9 mouse cellular contexts compared by ENCODE assay signal in genomic region chr2:74711721-74712621, GRCm38 (mm10). TPM values are rescaled to one million over a fixed set of nuclear protein-coding genes. Genes with fewer than 3 reads are reported as not detected.
DNase-seq lines count a peak whose midpoint lies in the region; ATAC-seq and TF ChIP-seq lines count a peak whose summit lies in the region.
"Had no signal": no experiment of that assay in that cellular context is flagged by ENCODE, and none has a peak within 500 bp of the region (broad histone marks: within the 10 kb centered on the region; RNA-seq: fewer than 3 reads in every experiment).

Hoxd3 (plus strand) TSS chr2:74711927.
Hoxd4 (plus strand) TSS chr2:74711929.

- peak within 1 kb of the TSS; percentile 92 for H3K9ac ChIP-seq in kidney, postnatal 0 days (ENCODE audit: low read depth, low read length)
- peak within 1 kb of the TSS; percentile 100 for H3K9ac ChIP-seq in neural tube, embryonic 11.5 days (ENCODE audit: low read length)

- H3K4me2 ChIP-seq in kidney, postnatal 0 days (ENCODE audit: low read length), result peak within 1 kb of the TSS; percentile 81
- peak within 1 kb of the TSS; percentile 75 for H3K4me2 ChIP-seq in neural tube, embryonic 11.5 days (ENCODE audit: low read depth)

- no peaks in the 10 kb centered on the region for H3K36me3 ChIP-seq in E14TG2a.4 (ENCODE audit: insufficient read depth, low read length)
- H3K36me3 ChIP-seq in kidney, postnatal 0 days (ENCODE audit: insufficient read depth, low read length), result no peaks in the 10 kb centered on the region
- H3K36me3 ChIP-seq in neural tube, embryonic 11.5 days (ENCODE audit: control insufficient read depth, insufficient read depth, low read length), result no peaks in the 10 kb centered on the region

- peaks cover 95% of the 10 kb centered on the region for H3K27me3 ChIP-seq in E14TG2a.4 (ENCODE audit: insufficient read depth, low read length)
- no peaks in the 10 kb centered on the region for H3K27me3 ChIP-seq in kidney, postnatal 0 days (ENCODE audit: insufficient read depth, low read length)
- H3K27me3 ChIP-seq in neural tube, embryonic 11.5 days (ENCODE audit: control insufficient read depth, insufficient read depth, low read length), result peaks cover 7% of the 10 kb centered on the region; the same call in 1 of the 2 replicates

- ATAC-seq in kidney, postnatal 0 days (replicated peaks; ENCODE audit: low FRiP score, low read depth), result peak; percentile 25
- ATAC-seq in neural tube, embryonic 11.5 days (ENCODE audit: insufficient read depth, low FRiP score, low TSS enrichment), result peak; percentile 68
- ATAC-seq in erythroid progenitor cell, adult 5-6 weeks (replicated peaks; ENCODE audit: low FRiP score, poor library complexity, severe bottlenecking), result no peak

- H3K9me3 ChIP-seq in E14TG2a.4 (ENCODE audit: low read length), result no peaks in the 10 kb centered on the region
- H3K9me3 ChIP-seq in kidney, postnatal 0 days (replicated peaks; ENCODE audit: low read length), result no peaks in the 10 kb centered on the region
- H3K9me3 ChIP-seq in neural tube, embryonic 11.5 days (ENCODE audit: control insufficient read depth, low read length), result no peaks in the 10 kb centered on the region

- DNase-seq in adrenal gland, adult 2 months, result peak; percentile 88
- DNase-seq in gastrocnemius, postnatal 25 days, result peak; percentile 70
- DNase-seq in kidney, postnatal 0 days (ENCODE audit: low spot score), result peak; percentile 95
- DNase-seq in neural tube, embryonic 11.5 days (ENCODE audit: low spot score), result peak; percentile 77
- DNase-seq in frontal cortex, postnatal 36 days (ENCODE audit: low spot score in 2 of 2), result no peak
- no peak for DNase-seq in lung, postnatal 25 days (ENCODE audit: low spot score)

- peak within 1 kb of the TSS; percentile 72 for H3K4me3 ChIP-seq in E14TG2a.4 (replicated peaks; ENCODE audit: low read length)
- H3K4me3 ChIP-seq in kidney, postnatal 0 days (replicated peaks; ENCODE audit: low read depth, low read length), result peak within 1 kb of the TSS; percentile 73
- peak within 1 kb of the TSS; percentile 98 for H3K4me3 ChIP-seq in neural tube, embryonic 11.5 days (ENCODE audit: low read depth, low read length)
- H3K4me3 ChIP-seq: myocyte had no signal

- TF ChIP-seq CTCF in E14TG2a.4 (conservative IDR thresholded peaks at IDR 0.05; ENCODE audit: low read length), result no peak
- TF ChIP-seq CTCF in kidney, postnatal 0 days (IDR thresholded peaks at IDR 0.05; ENCODE audit: low read depth), result no peak

- H3K4me1 ChIP-seq in E14TG2a.4 (replicated peaks; ENCODE audit: low read depth, low read length), result peaks cover 34% of the 10 kb centered on the region
- peaks cover 31% of the 10 kb centered on the region for H3K4me1 ChIP-seq in kidney, postnatal 0 days (replicated peaks; ENCODE audit: insufficient read depth, low read length)
- H3K4me1 ChIP-seq in neural tube, embryonic 11.5 days (ENCODE audit: control insufficient read depth, insufficient read depth, low read length), result peaks cover 28% of the 10 kb centered on the region

- peak within 1 kb of the TSS; percentile 96 for H3K27ac ChIP-seq in kidney, postnatal 0 days
- H3K27ac ChIP-seq in neural tube, embryonic 11.5 days (ENCODE audit: low read depth, low read length), result peak within 1 kb of the TSS; percentile 100

- under 1% methylated on average over 65 of the region's 65 CpGs for WGBS in kidney, postnatal 0 days
- WGBS in neural tube, embryonic 11.5 days, result under 1% methylated on average over 65 of the region's 65 CpGs

RNA-seq across cellular contexts. Expression of gene Hoxd3, which starts in this region (rescaled TPM):
- total RNA-seq in adrenal gland, adult 2 months (2021), result 1 to 10 TPM in 1 of 2 experiments, under 1 TPM in 1; 0.62 to 1.0 TPM
- polyA plus RNA-seq in adrenal gland, adult 2 months (2012; rRNA removed), result 10.6 and 11.1 TPM in 2 replicates
- total RNA-seq in gastrocnemius, postnatal 25 days (2021), result not detected
- polyA plus RNA-seq in kidney, postnatal 0 days (2015; fragmentation: Nextera tagmentation; extraction: Ambion mirVana), result 7.9 and 8.0 TPM in 2 replicates
- polyA plus RNA-seq in neural tube, embryonic 11.5 days (2014; fragmentation: Nextera tagmentation; extraction: Ambion mirVana), result 52.7 and 55.0 TPM in 2 replicates
- total RNA-seq in erythroid progenitor cell, adult 5-6 weeks (2015; ENCODE audit: low replicate concordance), result not detected in 2 replicates
- total RNA-seq in erythroid progenitor cell, adult 5-6 weeks (2017; ENCODE audit: low replicate concordance), result not detected in 2 replicates
- polyA plus RNA-seq: myocyte had no signal

RNA-seq across cellular contexts. Expression of gene Hoxd4, which starts in this region (rescaled TPM):
- total RNA-seq in adrenal gland, adult 2 months (2021), result 10 to 100 TPM; 16.7 to 19.3 TPM
- polyA plus RNA-seq in adrenal gland, adult 2 months (2012; rRNA removed), result 72.3 and 92.5 TPM in 2 replicates
- 1 to 10 TPM; 1.4 to 2.2 TPM for total RNA-seq in gastrocnemius, postnatal 25 days (2021)
- polyA plus RNA-seq in kidney, postnatal 0 days (2015; fragmentation: Nextera tagmentation; extraction: Ambion mirVana), result 3.3 and 4.4 TPM in 2 replicates
- 9.2 and 11.2 TPM in 2 replicates for polyA plus RNA-seq in neural tube, embryonic 11.5 days (2014; fragmentation: Nextera tagmentation; extraction: Ambion mirVana)
- total RNA-seq in erythroid progenitor cell, adult 5-6 weeks (2015; ENCODE audit: low replicate concordance), result not detected in 2 replicates
- total RNA-seq in erythroid progenitor cell, adult 5-6 weeks (2017; ENCODE audit: low replicate concordance), result not detected in 2 replicates
- polyA plus RNA-seq: myocyte had no signal

Comparison
In these comparisons a context has a peak if more than half of its experiments do, and no peak if none do; other contexts are left out.
1. RNA of gene Hoxd4 (total RNA-seq): 16.7 to 19.3 TPM in adrenal gland, adult 2 months; 1.4 to 2.2 TPM in gastrocnemius, postnatal 25 days and not detected in erythroid progenitor cell, adult 5-6 weeks; every median in the first group is over 4 times any median in the second.
2. DNase-seq: peak in adrenal gland, adult 2 months (single experiment), gastrocnemius, postnatal 25 days (single experiment), kidney, postnatal 0 days (single experiment) and neural tube, embryonic 11.5 days (single experiment); none in frontal cortex, postnatal 36 days (0 of 2) and lung, postnatal 25 days (single experiment).
3. Peak in every context shown above with its lines, with median percentiles within 50 percentile points of each other: H3K4me3 ChIP-seq.